Mouse (Mus musculus) midbrain, embryonic 16.5 days (tissue): Measurements from ENCODE around the gene Unc5cl. TPM values are rescaled to one million over a fixed set of nuclear protein-coding genes. Genes with fewer than 3 reads are reported as not detected.
A peak's percentile ranks its signal among the peaks of the same experiment; 100 is the strongest.

ENCODE experiments used
- ATAC-seq: fragments of 200-750 bp; cut with Nextera tagmentation; 2 replicates; pipeline ENCODE4 v1.8.0; 2017; ENCODE audit warnings: moderate TSS enrichment
- H3K27ac ChIP-seq: fragments of 300-500 bp; sonication (generic); 2 replicates; pipeline ENCODE4 v1.5.1; 2014; ENCODE audit warnings: mild to moderate bottlenecking, low read length, mixed read lengths
- H3K27me3 ChIP-seq: fragments of 300-500 bp; sonication (generic); 2 replicates; pipeline ENCODE4 v1.6.1; 2014; ENCODE audit warnings: low read depth, low read length, mixed read lengths; ENCODE audit not compliant: control insufficient read depth, insufficient read depth
- H3K36me3 ChIP-seq: fragments of 300-500 bp; sonication (generic); 2 replicates; pipeline ENCODE4 v1.6.1; 2014; ENCODE audit warnings: mild to moderate bottlenecking, low read length, moderate library complexity, mixed read lengths; ENCODE audit not compliant: control insufficient read depth, insufficient read depth
- H3K4me1 ChIP-seq: fragments of 300-500 bp; sonication (generic); 2 replicates; pipeline ENCODE4 v1.6.1; 2014; ENCODE audit warnings: mild to moderate bottlenecking, low read length, mixed read lengths; ENCODE audit not compliant: control insufficient read depth, insufficient read depth
- H3K4me2 ChIP-seq: fragments of 300-500 bp; sonication (generic); 2 replicates; pipeline ENCODE4 v1.6.1; 2014; ENCODE audit warnings: mild to moderate bottlenecking, low read length, mixed read lengths
- H3K4me3 ChIP-seq: fragments of 300-500 bp; sonication (generic); 2 replicates; pipeline ENCODE4 v1.5.1; 2014; ENCODE audit warnings: low read depth, mild to moderate bottlenecking, low read length, moderate library complexity, mixed read lengths
- H3K9ac ChIP-seq: fragments of 300-500 bp; sonication (generic); 2 replicates; pipeline ENCODE4 v1.6.1; 2014; ENCODE audit warnings: low read depth, low read length, mixed read lengths
- H3K9me3 ChIP-seq: fragments of 300-500 bp; sonication (generic); replicated peaks from 2 replicates; pipeline ENCODE4 v1.6.1; 2014; ENCODE audit warnings: mild to moderate bottlenecking, low read length, mixed read lengths; ENCODE audit not compliant: control insufficient read depth, poor library complexity, severe bottlenecking
- WGBS: fragments of 180-500 bp; shearing (Covaris S2); extraction: QIAGEN DNeasy Blood & Tissue Kit; methylation state at CpG from one replicate; pipeline ENCODE4 v1.1.7; 2014; 5-methylcytosine and 5-hydroxymethylcytosine counted together
- polyA plus RNA-seq: library from polyadenylated mRNA; unstranded; fragments of >200 nt; fragmentation: Nextera tagmentation; extraction: Ambion mirVana; gene quantifications from 2 replicates; pipeline ENCODE4 v1.2.1, GENCODE M21; 2015

Unc5cl gene
- polyA plus RNA-seq, 1 experiment from 2014 or later, result 0.21 TPM

- Histone ChIP-seq H3K9ac (no peak overlapping the region), H3K27me3 (no peaks in the 10 kb centered on the region), H3K4me2 (no peak overlapping the region), H3K4me1 (peaks cover 3% of the 10 kb centered on the region), H3K4me3 (no peak overlapping the region), H3K36me3 (no peaks in the 10 kb centered on the region; the same call in 1 of the 2 replicates), H3K27ac (no peak overlapping the region), H3K9me3 (no peaks in the 10 kb centered on the region)
- peak; percentile 84 for ATAC-seq
- 94% methylated on average over 14 of the region's 14 CpGs for WGBS
These were observed 38.1 kb upstream of the Unc5cl start for GRCm38 (mm10) chr17:48416425-48417195.

GRCm38 (mm10) chr17:48417521-48417920 is 37.2 kb upstream of the Unc5cl start:
- H3K9ac ChIP-seq, result no peak overlapping the region
- no peak overlapping the region for H3K4me3 ChIP-seq
- ATAC-seq, result no peak
- H3K27ac ChIP-seq, result no peak overlapping the region
- no peak overlapping the region for H3K4me2 ChIP-seq
- no peaks in the 10 kb centered on the region for H3K4me1 ChIP-seq
- no peaks in the 10 kb centered on the region for H3K27me3 ChIP-seq
- H3K9me3 ChIP-seq, result no peaks in the 10 kb centered on the region
- H3K36me3 ChIP-seq, result no peaks in the 10 kb centered on the region; the same call in 1 of the 2 replicates
- 90% methylated on average over 6 of the region's 6 CpGs for WGBS

GRCm38 (mm10) chr17:48418174-48418573 is 36.5 kb upstream of the Unc5cl start:
- no peak for ATAC-seq
- H3K4me1 ChIP-seq, result no peaks in the 10 kb centered on the region
- no peaks in the 10 kb centered on the region for H3K9me3 ChIP-seq
- no peaks in the 10 kb centered on the region; the same call in 1 of the 2 replicates for H3K36me3 ChIP-seq
- no peak overlapping the region for H3K27ac ChIP-seq
- no peak overlapping the region for H3K9ac ChIP-seq
- no peak overlapping the region for H3K4me2 ChIP-seq
- no peak overlapping the region for H3K4me3 ChIP-seq
- 85% methylated on average over 7 of the region's 7 CpGs for WGBS
- no peaks in the 10 kb centered on the region for H3K27me3 ChIP-seq

- H3K27me3 ChIP-seq, result no peaks in the 10 kb centered on the region
- no peak overlapping the region for H3K4me2 ChIP-seq
- no peaks in the 10 kb centered on the region for H3K9me3 ChIP-seq
- H3K36me3 ChIP-seq, result no peaks in the 10 kb centered on the region; the same call in 1 of the 2 replicates
- H3K4me1 ChIP-seq, result no peaks in the 10 kb centered on the region
- H3K27ac ChIP-seq, result no peak overlapping the region
- ATAC-seq, result no peak
- H3K4me3 ChIP-seq, result no peak overlapping the region
- no peak overlapping the region for H3K9ac ChIP-seq
- 86% methylated on average over 1 of the region's 1 CpGs for WGBS
These were observed 35.9 kb upstream of the Unc5cl start for GRCm38 (mm10) chr17:48418781-48419180.

GRCm38 (mm10) chr17:48419571-48419970 is 35.1 kb upstream of the Unc5cl start:
- Histone ChIP-seq H3K36me3 (no peaks in the 10 kb centered on the region; the same call in 1 of the 2 replicates), H3K9me3 (no peaks in the 10 kb centered on the region), H3K4me1 (no peaks in the 10 kb centered on the region), H3K4me3 (no peak overlapping the region), H3K9ac (no peak overlapping the region), H3K27ac (no peak overlapping the region), H3K4me2 (no peak overlapping the region), H3K27me3 (no peaks in the 10 kb centered on the region)
- 79% methylated on average over 2 of the region's 2 CpGs for WGBS
- no peak for ATAC-seq

- H3K27me3 ChIP-seq, result no peaks in the 10 kb centered on the region
- no peaks in the 10 kb centered on the region for H3K36me3 ChIP-seq
- no peaks in the 10 kb centered on the region for H3K4me1 ChIP-seq
- H3K9me3 ChIP-seq, result no peaks in the 10 kb centered on the region
- H3K27ac ChIP-seq, result no peak overlapping the region
- no peak overlapping the region for H3K9ac ChIP-seq
- no peak for ATAC-seq
- 90% methylated on average over 9 of the region's 9 CpGs for WGBS
- no peak overlapping the region for H3K4me2 ChIP-seq
- H3K4me3 ChIP-seq, result no peak overlapping the region
These were observed 30.5 kb upstream of the Unc5cl start for GRCm38 (mm10) chr17:48424237-48424636.

GRCm38 (mm10) chr17:48425823-48426612 is 28.7 kb upstream of the Unc5cl start:
- H3K36me3 ChIP-seq, result no peaks in the 10 kb centered on the region
- no peaks in the 10 kb centered on the region for H3K27me3 ChIP-seq
- H3K9ac ChIP-seq, result no peak overlapping the region
- H3K27ac ChIP-seq, result no peak overlapping the region
- no peak for ATAC-seq
- H3K4me3 ChIP-seq, result no peak overlapping the region
- 43% methylated on average over 9 of the region's 9 CpGs for WGBS
- H3K4me2 ChIP-seq, result no peak overlapping the region
- no peaks in the 10 kb centered on the region for H3K4me1 ChIP-seq
- no peaks in the 10 kb centered on the region for H3K9me3 ChIP-seq

GRCm38 (mm10) chr17:48426991-48427750 is 27.5 kb upstream of the Unc5cl start:
- Histone ChIP-seq H3K9ac (no peak overlapping the region), H3K9me3 (no peaks in the 10 kb centered on the region), H3K36me3 (no peaks in the 10 kb centered on the region), H3K4me1 (no peaks in the 10 kb centered on the region), H3K4me3 (no peak overlapping the region), H3K27ac (no peak overlapping the region), H3K27me3 (no peaks in the 10 kb centered on the region), H3K4me2 (no peak overlapping the region)
- 77% methylated on average over 13 of the region's 13 CpGs for WGBS
- no peak for ATAC-seq
